Mouse (Mus musculus) layer of hippocampus, adult 9-11 months (tissue): ENCODE data around the gene Cdk12.

Source experiments
- DNase-seq: peaks from one replicate; pipeline ENCODE4 v3.0.0; 2022

Cdk12 gene

DNA sequence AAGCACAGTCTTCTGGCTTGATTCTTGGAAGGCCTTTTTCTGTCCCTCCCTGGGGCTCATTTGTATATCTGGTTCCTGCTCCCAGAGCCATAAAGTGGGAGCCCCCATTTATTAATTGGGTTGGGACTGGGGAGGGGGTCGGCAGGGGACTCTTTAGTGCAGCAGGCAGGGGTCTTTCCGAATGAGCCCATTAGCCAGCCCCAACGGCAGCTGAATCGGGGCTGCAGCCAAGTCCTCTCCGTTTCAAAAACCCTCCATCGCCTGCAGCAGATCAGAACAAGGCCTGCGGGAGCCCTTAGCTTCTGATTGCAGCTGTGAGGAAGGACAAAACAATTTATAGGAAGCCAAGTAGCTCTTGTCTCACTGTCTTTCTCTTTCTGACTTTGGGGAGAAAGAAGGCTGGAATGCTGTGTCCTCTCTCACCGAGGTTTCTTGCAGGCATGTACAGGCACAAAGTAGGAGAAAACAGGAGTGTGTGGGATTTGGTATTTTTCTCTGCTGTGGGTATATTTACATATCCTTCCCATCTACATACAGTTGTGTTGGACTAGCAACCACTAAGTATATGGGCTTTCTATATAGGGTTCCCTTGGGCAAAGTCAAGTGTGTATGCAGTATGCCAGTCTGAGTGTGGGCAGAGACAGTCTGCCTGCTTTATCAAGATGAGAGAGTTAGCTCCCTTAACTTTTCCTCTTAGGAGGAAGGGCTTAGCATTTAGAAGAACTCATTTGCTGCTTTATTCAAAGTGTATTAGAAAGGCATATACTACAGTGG is 58.0 kb downstream of the Cdk12 start:
- DNase-seq: no peak

DNA sequence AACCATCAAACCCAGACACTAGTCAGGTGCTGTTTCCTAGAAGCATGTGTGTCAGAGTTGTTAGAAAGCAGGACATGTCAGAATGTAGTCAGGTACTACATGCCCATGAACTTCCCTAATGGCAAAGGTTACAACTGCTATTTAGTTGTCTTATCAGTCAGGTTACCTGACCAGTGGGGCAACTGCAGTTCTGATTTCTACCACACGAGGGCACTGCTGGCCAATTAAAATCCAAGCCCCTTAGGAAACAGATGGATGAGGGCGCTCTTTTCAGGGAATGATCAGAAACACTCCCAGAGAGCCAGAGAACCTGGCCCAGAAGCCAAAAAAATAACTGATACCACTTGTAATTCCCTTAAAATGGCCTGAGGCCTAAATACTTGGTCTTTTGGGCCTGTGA is 62.2 kb downstream of the Cdk12 start:
- peak; percentile 76 for DNase-seq

DNA sequence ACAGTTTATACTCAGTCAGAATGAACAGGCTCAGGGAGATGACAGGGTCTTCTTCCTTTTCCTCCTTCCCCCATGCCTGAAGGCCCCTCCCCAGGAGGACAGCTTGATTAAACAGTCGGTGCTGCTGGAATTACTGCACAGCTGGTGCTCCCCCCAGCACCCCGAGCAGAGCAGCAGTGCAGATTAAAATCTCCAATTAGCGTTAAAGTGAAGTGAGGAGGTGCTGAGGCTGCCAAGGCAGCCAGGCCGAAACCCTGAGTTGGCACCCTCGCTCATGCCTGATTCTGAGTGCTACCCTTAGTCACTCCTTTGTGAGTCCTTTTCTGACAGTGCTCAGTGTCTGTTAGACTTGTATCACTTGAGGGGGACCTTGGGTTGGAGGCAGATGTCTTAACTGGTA is 63.0 kb downstream of the Cdk12 start:
- no peak for DNase-seq

DNA sequence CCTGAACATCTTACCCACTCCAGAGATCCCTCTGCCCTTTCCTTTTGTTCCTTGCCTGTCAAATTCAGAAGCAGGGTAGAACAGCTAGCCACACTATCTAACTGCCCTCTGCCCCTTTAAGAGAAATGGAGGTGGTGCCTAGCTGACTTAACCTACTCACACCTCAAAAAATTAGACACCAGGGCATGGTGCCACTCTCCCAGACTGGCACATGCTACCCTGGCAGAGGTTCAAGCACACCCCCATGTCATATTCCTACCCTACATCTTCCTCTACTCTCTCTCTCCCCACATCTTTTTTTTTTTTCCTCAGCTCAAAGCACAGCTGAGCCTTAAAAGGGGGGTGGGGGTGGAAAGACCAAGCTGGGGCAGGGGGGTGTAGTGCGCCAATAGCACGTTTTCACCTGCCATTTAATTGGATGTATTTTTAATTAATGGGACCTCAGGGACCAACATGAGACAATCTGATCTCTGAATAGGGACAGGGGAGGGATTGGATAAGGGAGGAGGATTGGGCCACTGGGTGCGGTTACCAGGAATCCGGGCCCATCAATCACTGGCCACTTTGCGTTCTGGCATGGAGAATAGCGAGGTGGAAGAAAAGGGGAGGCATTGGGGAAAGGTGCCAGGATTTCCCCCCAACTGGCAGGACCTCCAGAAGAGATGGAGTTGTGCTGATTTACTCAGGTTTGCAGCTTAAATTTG is 64.0 kb downstream of the Cdk12 start:
- DNase-seq: no peak

DNA sequence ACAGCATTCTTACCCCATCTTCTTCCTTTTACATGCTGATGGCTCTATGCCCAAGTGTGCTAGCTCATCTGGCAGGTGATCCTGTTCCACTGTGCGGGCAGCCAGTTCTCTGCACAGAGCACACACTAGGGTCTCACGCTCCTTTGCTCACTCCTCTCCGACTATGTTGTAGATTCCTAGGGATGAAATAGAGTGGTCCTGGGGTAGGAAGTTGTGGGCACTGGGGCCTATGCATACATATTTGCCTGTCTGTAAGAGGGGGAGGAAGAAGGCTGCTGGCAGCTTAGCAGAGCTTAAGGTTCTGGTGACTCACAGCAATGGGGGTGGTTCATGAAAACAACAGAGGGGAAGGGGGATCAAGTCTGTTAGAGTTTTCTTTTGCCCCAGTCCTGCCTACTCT is 67.2 kb downstream of the Cdk12 start:
- peak; percentile 81 for DNase-seq

DNA sequence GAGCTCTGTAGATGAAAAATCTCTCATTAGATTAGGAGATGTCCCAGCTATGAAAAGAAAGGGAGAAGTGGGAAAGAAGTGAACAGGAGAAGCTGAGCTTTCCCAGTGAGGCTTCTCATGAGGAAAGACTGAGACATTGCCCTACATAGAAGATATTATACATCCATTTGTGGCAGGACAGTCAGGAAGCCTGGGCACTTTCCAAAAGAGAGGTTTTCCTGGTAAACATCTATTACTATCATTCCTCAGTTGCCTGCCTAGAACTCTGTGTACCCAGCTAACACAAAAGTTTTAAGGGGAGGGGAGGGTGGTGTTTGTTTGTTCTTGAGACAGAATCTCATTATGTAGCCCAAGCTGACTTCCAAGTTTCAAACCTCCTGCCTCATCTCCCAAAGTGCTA is 67.6 kb downstream of the Cdk12 start:
- no peak for DNase-seq

DNA sequence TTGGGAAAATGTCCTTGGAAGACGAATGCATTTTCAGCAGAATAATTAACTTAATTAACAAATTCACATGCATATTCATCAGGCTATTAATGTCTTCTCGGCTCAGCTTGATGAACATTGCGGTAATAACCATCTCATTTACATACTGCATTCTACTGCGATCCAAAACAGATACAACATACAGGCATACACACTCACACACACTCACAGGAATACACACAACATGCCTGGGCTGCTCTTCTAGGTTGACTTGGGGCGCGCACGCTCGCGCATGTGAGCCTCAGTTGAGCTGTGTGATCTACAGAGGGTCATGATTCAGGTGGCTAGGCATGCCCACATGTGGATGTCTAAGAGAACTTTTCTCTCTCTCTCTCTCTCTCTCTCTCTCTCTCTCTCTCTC is 80.9 kb downstream of the Cdk12 start:
- no peak for DNase-seq

DNA sequence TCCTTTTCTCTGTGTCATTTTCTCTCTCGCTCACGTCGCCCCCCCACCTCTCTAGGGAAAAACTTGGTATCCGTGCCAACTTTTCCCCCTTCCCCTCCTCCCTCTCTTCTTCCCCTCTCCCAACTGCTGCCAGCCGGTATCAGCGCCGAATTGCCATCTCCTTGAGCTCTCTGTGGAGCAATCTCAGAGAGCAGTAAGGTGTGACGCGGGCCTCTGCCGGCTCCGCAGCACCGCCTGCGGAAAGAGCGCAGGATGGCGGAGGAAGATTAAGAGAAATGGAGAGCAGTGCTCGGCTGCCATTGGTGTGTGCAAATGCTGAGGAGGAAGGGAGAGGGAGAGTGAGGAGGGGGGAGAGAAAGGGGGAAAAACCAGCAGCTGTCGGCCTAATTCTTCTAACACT is 81.4 kb downstream of the Cdk12 start:
- DNase-seq: peak; percentile 44

DNA sequence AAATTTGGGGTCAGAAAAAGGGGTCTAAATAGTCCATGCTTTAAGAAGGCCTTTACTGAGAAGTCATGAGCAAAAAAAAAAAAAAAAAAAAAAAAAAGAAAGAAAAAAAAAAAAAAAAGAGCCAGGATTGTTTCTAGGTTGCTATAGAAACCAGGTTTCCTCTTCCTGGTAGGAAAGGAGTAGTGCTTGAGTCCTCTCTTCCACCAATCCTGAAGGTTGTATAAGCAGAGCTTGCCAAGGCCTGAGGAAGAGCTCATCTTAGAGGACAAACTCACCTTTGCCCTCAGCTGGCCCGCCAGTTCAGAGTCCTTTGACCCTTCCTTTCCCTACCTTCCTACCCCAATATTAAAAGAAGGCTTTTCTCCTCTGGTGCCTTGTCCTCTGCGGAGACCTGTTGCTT is 82.5 kb downstream of the Cdk12 start:
- DNase-seq: no peak

DNA sequence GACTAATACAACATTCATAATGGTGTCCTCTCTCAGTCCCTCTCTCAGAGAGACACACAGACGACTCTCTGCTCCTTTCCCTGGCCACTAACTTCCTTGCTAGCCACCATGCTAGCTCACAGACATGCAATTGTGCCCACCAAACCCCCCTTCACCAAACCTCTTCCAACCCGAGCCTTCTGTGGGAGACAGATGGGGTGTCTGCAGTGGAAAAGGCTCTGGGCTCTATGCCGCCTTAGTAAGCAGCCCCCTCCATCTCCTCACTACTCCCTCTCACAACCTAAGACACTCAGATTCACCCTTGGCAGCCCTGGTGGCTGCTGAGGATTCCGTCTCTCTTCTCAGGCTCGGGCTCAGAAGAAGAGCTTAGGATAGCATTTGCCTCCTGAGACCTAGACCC is 84.7 kb downstream of the Cdk12 start:
- no peak for DNase-seq

DNA sequence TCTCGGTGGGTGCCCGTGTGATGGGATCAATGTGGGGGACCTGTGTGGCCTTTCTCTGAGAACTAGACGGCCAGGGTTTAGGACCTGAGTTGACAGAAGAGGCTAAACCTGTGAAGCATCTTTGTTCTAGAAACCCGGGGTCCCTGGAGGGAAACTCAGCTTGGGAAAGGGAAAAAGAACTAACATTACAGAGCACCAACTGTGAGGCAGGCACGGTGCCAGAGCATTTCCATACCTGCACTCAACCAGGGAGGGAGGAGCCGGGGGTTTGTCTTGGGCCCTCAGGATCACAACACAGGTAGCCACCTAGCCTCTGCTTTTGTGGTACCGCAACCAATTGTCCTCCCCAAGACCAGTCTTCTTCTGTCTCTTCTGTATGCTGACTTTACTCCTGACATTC is 85.1 kb downstream of the Cdk12 start:
- DNase-seq: no peak

DNA sequence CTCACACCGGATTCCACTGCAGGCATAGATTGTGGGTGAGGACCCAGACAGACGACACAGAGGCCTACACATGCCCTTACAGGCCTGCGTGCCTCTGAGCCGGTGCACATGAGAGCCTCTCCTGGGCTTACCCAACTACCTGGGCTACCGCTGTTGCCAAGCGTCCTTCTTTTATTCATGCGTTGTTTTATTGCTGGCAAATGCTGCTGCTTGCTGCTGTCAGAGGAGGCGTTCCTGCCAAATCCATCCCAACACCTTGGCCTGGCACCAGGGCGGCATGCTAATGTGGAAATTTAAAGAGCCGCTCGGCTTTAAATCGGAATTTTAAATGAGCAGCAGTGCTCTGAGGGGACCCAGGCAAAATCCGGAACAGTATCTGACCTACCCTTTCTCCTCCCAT is 87.0 kb downstream of the Cdk12 start:
- DNase-seq: no peak

DNA sequence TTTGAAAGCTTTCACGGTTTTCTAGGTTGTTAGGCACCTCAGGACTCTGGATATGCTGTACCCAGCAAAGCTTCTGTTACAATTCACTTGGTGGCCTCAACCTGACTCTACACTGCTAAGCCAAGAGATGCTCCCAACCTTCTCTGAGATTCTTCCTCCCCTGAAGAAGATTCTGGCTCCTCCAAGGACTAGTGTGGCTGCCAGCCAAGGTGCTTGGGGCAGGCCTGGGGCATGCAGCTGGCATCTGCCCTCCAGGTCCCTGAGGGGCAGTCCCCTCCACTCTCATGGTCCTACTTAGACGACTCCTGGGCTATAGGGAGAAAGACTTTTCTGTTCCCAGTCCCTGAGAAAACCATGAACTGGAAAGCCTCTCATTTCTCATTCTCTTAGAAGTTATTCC is 88.0 kb downstream of the Cdk12 start:
- no peak for DNase-seq

DNA sequence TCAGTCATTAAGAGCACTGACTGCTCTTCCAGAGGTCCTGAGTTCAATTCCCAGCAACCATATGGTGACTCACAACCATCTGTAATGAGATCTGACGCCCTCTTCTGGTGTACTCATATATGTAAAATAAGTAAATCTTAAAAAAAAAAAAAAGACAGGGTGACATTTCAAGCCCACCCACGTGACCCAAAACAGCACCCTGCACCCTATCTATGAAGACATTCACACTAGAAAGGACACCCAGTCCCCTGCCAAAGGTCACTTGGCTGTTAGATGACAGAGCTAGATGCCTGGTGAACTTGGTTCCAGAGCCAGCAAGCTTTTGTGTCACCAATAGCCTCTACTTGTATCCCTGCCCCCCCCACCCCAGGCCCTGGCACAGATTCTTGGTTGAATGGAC is 90.2 kb downstream of the Cdk12 start:
- no peak for DNase-seq

DNA sequence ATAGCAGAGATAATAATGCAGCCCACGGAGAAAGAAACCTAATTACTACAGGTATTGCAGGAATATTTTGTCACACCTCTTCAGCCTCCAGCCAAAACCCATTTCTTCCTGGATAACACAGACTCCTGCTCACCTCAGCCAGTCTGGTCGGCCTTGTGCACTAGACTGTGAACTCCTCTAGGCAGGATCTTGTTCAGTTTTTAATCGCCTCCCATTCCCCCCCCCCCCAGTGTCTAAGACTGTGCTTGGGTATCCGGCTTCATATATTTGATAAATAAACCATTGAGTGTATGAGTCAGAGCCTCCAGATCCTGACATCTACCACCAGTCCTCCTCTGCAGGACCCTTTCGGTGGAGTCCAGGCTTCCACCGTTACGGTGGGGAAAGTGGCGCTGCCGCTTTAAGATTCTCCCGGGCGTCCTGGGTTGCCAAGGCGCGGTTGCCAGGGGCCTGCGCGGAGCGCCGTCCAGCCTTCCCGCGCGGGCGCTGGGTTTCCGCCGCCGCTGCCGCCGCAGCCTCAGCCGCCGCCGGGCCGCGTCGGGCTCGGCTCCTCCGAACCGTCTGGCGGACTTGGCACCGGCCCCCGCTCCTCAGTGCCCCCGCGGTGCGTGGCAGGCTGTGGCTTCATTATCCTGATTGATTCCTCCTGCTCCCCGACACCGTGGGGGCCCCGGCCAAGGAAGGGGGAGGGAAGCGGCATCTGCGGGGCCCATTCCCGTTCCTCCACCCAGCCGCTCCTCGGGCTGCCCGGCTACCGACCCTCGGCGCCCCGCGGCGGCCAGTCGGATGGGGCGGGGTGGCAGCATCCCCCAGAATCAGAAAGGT is 91.5 kb downstream of the Cdk12 start:
- peak; percentile 76 for DNase-seq

DNA sequence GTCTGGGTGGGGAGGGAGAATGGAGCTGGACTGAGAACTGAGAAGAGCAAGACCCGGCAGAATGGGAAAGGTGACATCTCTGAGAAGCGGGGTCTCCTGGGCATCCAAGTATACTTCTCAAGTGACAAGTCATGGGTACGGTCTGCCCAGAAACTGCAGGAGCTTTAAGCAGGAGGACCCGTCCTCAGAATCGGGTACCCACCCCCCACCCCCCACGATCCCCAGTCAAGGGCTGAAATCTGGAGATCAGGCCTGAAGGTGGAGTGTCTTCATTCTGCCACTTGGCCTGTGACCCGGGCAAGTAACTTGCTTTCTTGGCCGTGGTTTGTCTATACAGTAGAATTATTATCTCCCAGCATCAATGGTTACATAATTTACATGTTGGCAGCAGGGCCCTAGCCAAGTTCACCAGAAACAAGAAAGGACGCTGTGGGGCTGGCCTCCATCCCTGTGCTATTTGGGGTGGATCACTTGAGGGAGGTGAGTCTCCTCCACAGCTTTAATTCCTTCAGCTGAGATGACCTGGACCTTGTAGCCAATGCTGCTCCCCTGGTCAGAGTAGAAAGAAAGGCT is 92.2 kb downstream of the Cdk12 start:
- DNase-seq: no peak

DNA sequence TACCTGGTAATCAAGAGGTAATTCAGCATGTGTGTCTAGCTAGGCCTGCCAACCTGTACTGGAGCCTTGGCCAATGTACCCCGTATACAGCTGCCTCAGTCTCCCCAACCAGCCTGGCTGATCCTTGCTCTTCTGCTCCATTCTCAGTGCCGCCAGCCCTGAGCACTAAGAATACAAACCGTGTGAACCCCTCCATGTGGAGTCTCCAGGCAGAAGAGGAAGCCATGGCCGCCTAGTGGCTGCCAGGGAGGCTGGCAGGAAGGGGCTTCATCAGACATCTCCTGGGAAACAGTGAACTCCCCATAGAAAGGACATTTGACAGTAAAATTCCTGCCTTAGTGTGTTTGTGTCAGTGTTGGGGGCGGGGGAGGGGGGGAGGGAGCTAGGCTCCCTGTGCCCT is 93.4 kb downstream of the Cdk12 start:
- peak; percentile 63 for DNase-seq

DNA sequence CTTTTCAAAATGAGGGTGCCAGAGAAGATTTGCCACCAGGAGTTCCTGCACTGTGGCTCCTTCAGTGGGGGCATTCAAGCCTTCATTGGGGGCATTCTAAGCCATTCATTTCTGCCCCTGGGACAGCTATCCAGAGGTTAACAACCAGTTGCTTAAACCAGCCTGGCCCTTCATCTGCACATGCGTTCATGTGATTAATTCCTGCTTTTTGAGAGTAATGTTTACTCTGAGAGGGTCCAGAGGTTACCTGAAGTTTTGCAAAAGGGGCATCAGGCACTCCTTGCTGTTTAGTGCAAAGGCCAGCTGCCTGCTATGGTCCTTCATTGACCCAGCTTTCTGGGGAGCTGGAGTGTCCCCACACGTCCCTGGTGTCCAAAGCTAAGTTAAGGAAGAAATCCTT is 94.1 kb downstream of the Cdk12 start:
- DNase-seq: no peak

DNA sequence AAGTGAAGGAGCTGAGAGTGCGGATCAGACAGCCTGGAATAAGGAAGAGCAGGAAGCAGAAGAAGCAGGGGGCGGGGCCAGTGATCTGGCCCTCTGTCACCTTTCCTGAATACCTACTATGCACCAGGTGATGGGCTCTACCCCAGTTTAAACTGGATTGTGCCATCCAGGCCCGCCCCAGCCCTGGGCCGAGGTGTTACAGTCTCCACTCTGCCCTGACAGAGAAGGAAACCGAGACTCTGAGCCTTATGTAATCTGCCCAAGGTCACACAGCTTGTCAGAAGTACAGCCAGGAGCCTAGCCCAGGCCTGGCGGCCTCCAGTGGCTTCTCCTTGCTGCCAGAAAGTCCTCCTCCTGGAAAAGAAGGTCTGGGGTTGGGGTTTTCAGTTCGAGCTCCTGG is 94.9 kb downstream of the Cdk12 start:
- no peak for DNase-seq

DNA sequence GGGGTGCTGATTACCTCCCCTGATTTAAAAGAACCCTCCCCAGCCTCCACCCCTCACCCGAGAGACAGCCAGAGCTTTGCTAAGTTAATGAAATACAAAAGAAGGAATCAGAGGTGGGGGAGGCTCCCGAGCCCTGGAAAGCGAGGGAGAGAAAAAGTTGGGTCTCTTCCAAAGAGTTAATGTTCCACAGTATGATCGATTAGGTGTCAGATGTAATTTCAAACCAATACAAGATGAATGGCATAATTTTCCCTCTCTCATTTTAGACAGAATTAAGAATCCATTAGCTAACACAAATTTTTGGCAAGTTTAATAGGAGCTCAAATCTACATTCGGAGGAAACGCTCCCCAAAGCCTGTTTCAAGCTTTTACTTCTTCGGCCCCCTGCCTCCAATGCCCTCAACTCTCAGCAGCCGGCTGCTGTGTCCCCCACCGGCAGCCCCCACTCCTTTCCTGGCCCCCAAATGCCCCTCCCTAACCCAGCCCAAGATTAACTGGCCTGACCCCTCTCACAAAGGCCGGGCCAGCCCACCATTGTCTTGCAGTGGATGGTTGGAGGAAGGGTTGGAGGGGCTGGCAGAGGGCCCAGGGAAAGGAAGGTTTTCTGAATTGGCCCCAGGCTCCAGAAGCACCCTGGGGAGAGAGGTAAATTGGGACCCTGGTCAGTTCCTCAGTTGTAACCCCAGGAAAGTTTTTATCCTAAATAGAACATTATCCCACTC is 95.8 kb downstream of the Cdk12 start:
- no peak for DNase-seq

DNA sequence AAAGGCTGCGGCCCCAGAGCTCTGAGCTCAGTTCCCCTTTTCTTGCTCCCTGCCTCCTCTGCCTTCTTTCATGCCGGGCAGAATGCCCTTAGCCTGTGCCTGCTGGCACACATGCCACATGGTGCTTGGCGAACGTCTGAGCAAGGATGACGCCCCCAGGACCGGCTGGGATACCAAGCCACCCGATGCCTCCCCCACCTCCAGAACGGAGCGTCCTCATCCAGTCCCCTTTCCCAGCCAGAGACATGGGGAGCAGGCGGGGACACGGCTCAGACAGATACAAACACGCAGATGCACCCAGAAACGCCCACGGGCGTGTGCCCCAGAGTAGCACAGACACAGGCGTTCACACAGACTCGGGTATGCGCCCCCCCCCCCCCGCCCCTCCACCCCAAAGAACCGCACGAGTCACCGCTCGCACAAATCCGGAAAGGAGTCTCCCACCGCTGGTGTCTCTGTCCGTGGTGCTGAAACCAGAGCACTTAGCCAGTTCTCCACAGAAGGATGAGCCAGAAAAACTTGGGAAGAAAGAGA is 111.0 kb downstream of the Cdk12 start:
- DNase-seq: peak; percentile 92

DNA sequence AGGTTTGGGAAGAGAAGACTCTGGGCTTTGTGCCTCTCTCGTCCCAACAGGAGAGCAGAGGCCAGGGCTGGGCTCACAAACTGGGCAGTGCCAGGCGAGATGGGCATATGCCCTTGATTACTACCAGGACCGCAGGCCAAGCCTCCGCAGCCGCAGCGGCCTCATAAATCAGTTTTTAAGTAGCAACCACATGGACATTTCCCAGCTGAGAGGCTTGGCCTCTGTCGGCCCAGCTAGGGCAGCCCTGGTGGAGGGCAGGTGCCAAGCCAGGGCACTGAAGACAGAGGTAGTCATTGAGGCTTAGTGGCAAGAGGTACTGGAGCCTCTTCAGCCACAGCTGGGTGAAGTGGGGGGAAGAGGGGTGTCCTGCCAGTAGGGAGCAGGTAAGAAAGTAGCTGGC is 114.6 kb downstream of the Cdk12 start:
- DNase-seq: no peak
